Mouse (Mus musculus): ENCODE measurements around the gene Vmn1r225. TPM values are rescaled to one million over a fixed set of nuclear protein-coding genes. Genes with fewer than 3 reads are reported as not detected.
"Not testable (repeated sequence)": the region's sequence is repeated elsewhere in the genome, so short reads cannot be mapped to it uniquely, and the experiment has no call there.

The Vmn1r225 gene
- 0.32 TPM in 1 of 2 replicates, not detected in the other for polyA plus RNA-seq (2011; ENCODE audit: insufficient read depth, insufficient read length, low replicate concordance, missing spikeins)

DNA sequence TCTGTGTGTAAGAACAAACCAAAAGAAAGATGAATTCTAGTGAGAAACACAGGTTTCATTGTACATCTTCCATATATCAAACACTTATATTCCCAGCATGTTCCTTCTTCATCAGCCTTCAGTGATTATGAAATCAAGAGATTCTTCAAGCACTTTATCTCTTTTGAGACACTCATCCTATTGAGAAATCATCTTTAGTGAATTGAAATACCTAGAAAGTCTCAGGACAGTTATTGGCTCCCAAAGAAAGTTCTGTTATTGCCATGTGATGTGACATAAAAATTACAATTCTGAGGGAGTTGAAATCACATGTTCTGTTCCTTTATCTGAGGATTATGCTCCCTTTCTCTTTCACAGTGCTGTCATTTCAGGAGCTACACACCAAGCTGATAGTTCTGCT is at the start of gene Vmn1r225:
Vmn1r225 (plus strand) TSS at position 301 of the 400 bp plus-strand sequence.
- Histone ChIP-seq H3K27ac (ENCODE audit: control insufficient read depth, insufficient read depth, low read depth, low read length, poor library complexity) (no peak within 1 kb of the TSS), H3K4me3 (replicated peaks; ENCODE audit: control insufficient read depth, low read depth, low read length) (no peak within 1 kb of the TSS), H3K4me1 (ENCODE audit: control insufficient read depth, insufficient read depth, low read length) (no peaks in the 10 kb centered on the region)
- no peak for TF ChIP-seq POLR2A (IDR thresholded peaks at IDR 0.05; ENCODE audit: borderline replicate concordance, control insufficient read depth, low read depth, low read length)
- TF ChIP-seq CTCF (IDR thresholded peaks at IDR 0.05; ENCODE audit: control insufficient read depth, insufficient read depth, low read length) = no peak

DNA sequence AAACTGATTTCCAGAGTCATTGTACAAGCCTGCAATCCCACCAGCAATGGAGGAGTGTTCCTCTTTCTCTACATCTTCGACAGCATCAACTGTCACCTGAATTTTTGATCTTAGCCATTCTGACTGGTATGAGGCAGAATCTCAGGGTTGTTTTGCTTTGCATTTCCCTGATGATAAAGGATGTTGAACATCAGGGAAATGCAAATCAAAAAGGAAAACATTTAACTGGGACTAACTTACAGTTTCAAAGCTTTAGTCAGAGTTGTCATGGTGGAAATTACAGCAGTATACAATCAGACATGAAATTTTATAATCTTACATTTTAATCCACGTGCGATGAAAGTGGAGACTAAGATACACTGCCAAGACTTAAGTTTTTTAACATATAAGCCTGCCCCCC is 24.6 kb upstream of the Vmn1r225 start:
- 61% methylated on average over 3 of the region's 3 CpGs for WGBS
- Histone ChIP-seq H3K4me1 (ENCODE audit: control insufficient read depth, insufficient read depth, low read length) (no peaks in the 10 kb centered on the region), H3K4me3 (replicated peaks; ENCODE audit: control insufficient read depth, low read depth, low read length) (no peak overlapping the region), H3K27ac (ENCODE audit: control insufficient read depth, insufficient read depth, low read depth, low read length, poor library complexity) (no peak overlapping the region)
- no peak for TF ChIP-seq POLR2A (IDR thresholded peaks at IDR 0.05; ENCODE audit: borderline replicate concordance, control insufficient read depth, low read depth, low read length)

DNA sequence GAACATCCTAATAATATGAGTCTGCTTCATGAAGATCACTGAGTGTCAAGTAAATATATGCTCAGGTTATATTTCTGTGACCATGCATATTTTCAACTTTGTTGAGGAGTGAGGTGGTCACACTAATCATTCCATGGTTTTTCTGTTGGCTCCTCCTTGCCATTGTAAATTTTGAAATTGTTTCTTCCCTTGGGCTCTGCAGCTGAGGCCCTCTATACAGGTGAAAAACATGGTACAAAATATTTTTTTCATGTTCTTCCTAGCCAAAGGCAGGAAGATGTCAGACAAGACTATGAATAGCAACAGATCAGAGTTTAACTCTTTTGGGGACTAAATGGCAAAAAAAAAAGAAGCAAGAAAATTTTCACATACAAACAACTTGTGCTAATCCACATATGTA is 16.7 kb upstream of the Vmn1r225 start, which contains the start of gene Vmn2r108:
Vmn2r108 (minus strand) TSS at position 101 of the 400 bp plus-strand sequence.
- no peak for TF ChIP-seq CTCF (IDR thresholded peaks at IDR 0.05; ENCODE audit: control insufficient read depth, insufficient read depth, low read length)
- no peak for TF ChIP-seq POLR2A (IDR thresholded peaks at IDR 0.05; ENCODE audit: borderline replicate concordance, control insufficient read depth, low read depth, low read length)
- no peaks in the 10 kb centered on the region for H3K4me1 ChIP-seq (ENCODE audit: control insufficient read depth, insufficient read depth, low read length)
- no peak within 1 kb of the TSS for H3K4me3 ChIP-seq (replicated peaks; ENCODE audit: control insufficient read depth, low read depth, low read length)
- no peak within 1 kb of the TSS for H3K27ac ChIP-seq (ENCODE audit: control insufficient read depth, insufficient read depth, low read depth, low read length, poor library complexity)

DNA sequence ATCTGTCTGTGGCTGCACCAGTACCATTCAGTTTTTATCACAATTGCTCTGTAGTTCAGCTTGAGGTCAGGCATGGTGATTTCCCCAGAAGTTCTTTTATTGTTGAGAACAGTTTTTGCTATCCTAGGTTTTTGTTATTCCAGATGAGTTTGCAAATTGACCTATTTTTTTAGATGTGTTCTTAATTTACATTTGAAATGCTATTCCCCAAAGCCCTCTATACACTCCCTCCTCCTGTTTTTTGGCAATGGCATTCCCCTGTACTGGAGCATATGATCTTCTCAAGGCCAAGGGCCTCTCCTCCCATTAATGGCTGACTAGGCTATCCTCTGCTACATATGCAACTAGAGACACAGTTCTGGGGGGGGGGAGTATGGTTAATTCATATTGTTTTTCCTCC is 10.3 kb downstream of the Vmn1r225 start:
- H3K27ac ChIP-seq (ENCODE audit: control insufficient read depth, insufficient read depth, low read depth, low read length, poor library complexity); H3K4me1 ChIP-seq (ENCODE audit: control insufficient read depth, insufficient read depth, low read length); H3K4me3 ChIP-seq (replicated peaks; ENCODE audit: control insufficient read depth, low read depth, low read length): not testable (repeated sequence)

Other genes starting within 250 kb of the Vmn1r225 start
- not detected in 2 replicates for gene Vmn2r106, start 212.6 kb upstream of the Vmn1r225 start, polyA plus RNA-seq (2011; ENCODE audit: insufficient read depth, insufficient read length, low replicate concordance, missing spikeins)
- not detected in 2 replicates for gene Vmn2r107, start 152.9 kb upstream of the Vmn1r225 start, polyA plus RNA-seq (2011; ENCODE audit: insufficient read depth, insufficient read length, low replicate concordance, missing spikeins)
- gene Vmn1r224, start 84.0 kb upstream of the Vmn1r225 start, polyA plus RNA-seq (2011; ENCODE audit: insufficient read depth, insufficient read length, low replicate concordance, missing spikeins) = not detected in 2 replicates
- not detected in 2 replicates for gene Vmn2r108, start 16.8 kb upstream of the Vmn1r225 start, polyA plus RNA-seq (2011; ENCODE audit: insufficient read depth, insufficient read length, low replicate concordance, missing spikeins)
- gene Vmn2r109, start 66.6 kb downstream of the Vmn1r225 start, polyA plus RNA-seq (2011; ENCODE audit: insufficient read depth, insufficient read length, low replicate concordance, missing spikeins) = not detected in 2 replicates
- 0.11 TPM in 1 of 2 replicates, not detected in the other for gene Vmn2r110, start 98.3 kb downstream of the Vmn1r225 start, polyA plus RNA-seq (2011; ENCODE audit: insufficient read depth, insufficient read length, low replicate concordance, missing spikeins)
- not detected in 2 replicates for gene Fpr-rs3, start 126.7 kb downstream of the Vmn1r225 start, polyA plus RNA-seq (2011; ENCODE audit: insufficient read depth, insufficient read length, low replicate concordance, missing spikeins)
- not detected in 2 replicates for gene Vmn1r226, start 184.7 kb downstream of the Vmn1r225 start, polyA plus RNA-seq (2011; ENCODE audit: insufficient read depth, insufficient read length, low replicate concordance, missing spikeins)
- gene Vmn1r227, start 231.7 kb downstream of the Vmn1r225 start, polyA plus RNA-seq (2011; ENCODE audit: insufficient read depth, insufficient read length, low replicate concordance, missing spikeins) = not detected in 2 replicates

All from bone marrow, adult 2 months (tissue).